Mouse (Mus musculus): ENCODE data around the gene Fuca1. TPM values are rescaled to one million over a fixed set of nuclear protein-coding genes. Genes with fewer than 3 reads are reported as not detected.

The Fuca1 gene
- polyA plus RNA-seq, 1 experiment from 2014 or later: 93.3 TPM

DNA sequence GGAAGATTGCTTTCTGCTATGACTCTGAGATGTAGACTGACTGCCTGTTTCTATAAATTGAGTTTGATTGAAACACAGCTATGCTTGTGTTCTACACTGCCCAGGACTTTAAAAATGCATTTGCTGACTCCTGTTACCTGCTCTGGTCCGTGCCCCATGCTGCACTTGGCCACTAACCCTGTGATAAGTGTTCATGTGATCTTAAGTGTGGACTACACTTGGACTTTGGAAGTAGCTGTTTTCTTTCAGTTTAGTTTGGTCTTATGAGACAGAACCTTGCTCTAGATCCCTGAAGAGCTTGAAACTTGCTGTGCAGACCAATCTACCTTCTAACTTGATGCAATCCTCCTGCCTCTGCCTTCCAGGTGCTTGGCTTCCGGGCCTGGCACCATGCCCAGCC is 3.9 kb downstream of the Fuca1 start:
- Histone ChIP-seq H3K36me3 (ENCODE audit: control insufficient read depth, insufficient read depth, low read length) (peaks cover 10% of the 10 kb centered on the region), H3K4me1 (ENCODE audit: control insufficient read depth, insufficient read depth, low read length) (no peaks in the 10 kb centered on the region; the same call in 1 of the 2 replicates), H3K4me2 (replicated peaks; ENCODE audit: low read depth, low read length) (no peak overlapping the region), H3K27ac (ENCODE audit: low read length) (no peak overlapping the region), H3K9me3 (ENCODE audit: control insufficient read depth, low read depth, low read length) (no peaks in the 10 kb centered on the region), H3K27me3 (ENCODE audit: control insufficient read depth, insufficient read depth, low read length) (no peaks in the 10 kb centered on the region), H3K4me3 (ENCODE audit: low read depth, low read length) (no peak overlapping the region), H3K9ac (replicated peaks; ENCODE audit: low read depth, low read length) (no peak overlapping the region)
- ATAC-seq (ENCODE audit: insufficient number of reproducible peaks, insufficient read depth, low FRiP score, low read depth): no peak
- 93% methylated on average over 2 of the region's 2 CpGs for WGBS

DNA sequence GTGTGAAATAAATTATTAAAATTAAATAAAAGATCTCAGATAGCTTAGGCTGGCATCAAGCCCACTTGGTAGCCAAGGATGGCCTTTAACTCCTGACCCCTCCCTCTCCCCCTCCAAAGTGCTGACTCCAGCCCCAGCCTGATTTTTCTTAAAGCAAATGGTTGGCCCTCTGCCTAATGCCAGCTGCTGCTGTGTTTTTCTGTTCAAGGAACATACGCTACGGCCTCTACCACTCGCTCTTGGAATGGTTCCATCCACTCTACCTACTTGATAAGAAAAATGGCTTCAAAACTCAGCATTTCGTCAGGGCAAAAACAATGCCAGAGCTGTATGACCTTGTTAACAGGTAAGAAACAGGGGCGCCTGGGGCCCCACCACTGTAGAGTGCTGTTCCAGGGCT is 4.8 kb downstream of the Fuca1 start:
- Histone ChIP-seq H3K27ac (ENCODE audit: low read length) (no peak overlapping the region), H3K4me1 (ENCODE audit: control insufficient read depth, insufficient read depth, low read length) (no peaks in the 10 kb centered on the region; the same call in 1 of the 2 replicates), H3K4me3 (ENCODE audit: low read depth, low read length) (no peak overlapping the region), H3K27me3 (ENCODE audit: control insufficient read depth, insufficient read depth, low read length) (no peaks in the 10 kb centered on the region), H3K9me3 (ENCODE audit: control insufficient read depth, low read depth, low read length) (no peaks in the 10 kb centered on the region), H3K9ac (replicated peaks; ENCODE audit: low read depth, low read length) (no peak overlapping the region), H3K36me3 (ENCODE audit: control insufficient read depth, insufficient read depth, low read length) (peaks cover 10% of the 10 kb centered on the region), H3K4me2 (replicated peaks; ENCODE audit: low read depth, low read length) (no peak overlapping the region)
- no peak for ATAC-seq (ENCODE audit: insufficient number of reproducible peaks, insufficient read depth, low FRiP score, low read depth)
- WGBS: 77% methylated on average over 5 of the region's 5 CpGs

DNA sequence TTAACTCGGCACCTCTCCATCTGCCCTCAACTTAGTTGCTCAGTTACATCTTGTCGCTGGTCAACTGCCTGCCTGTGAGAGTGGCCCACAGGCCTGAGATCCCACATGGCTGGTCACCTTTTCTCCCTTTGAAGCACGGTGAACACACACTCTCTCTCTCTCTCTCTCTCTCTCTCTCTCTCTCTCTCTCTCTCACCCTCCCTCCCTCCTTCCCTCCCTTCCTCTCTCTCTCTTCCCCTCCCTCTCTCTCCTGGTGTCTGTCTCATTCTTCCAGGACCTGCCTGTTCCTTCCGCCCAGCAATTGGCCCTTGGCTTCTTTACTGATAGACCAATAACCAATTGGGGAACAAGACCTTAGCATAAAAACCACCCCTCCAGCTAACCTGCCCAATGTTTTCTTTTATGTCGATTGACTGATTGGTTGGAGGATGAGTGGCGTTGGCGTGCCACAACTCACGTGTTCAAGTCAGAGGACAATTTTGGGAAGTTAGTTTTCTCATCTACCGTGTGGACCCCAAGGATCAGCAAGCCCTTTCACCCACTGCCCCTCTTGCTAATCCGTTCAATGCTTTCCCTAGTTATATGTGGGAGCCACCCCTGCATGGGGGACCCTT is 5.8 kb downstream of the Fuca1 start:
- no peaks in the 10 kb centered on the region for H3K27me3 ChIP-seq (ENCODE audit: control insufficient read depth, insufficient read depth, low read length)
- H3K36me3 ChIP-seq (ENCODE audit: control insufficient read depth, insufficient read depth, low read length): peaks cover 13% of the 10 kb centered on the region
- no peak overlapping the region for H3K9ac ChIP-seq (replicated peaks; ENCODE audit: low read depth, low read length)
- no peak overlapping the region for H3K4me2 ChIP-seq (replicated peaks; ENCODE audit: low read depth, low read length)
- H3K27ac ChIP-seq (ENCODE audit: low read length): no peak overlapping the region
- H3K9me3 ChIP-seq (ENCODE audit: control insufficient read depth, low read depth, low read length): no peaks in the 10 kb centered on the region
- H3K4me3 ChIP-seq (ENCODE audit: low read depth, low read length): no peak overlapping the region
- ATAC-seq (ENCODE audit: insufficient number of reproducible peaks, insufficient read depth, low FRiP score, low read depth): 0 out of 2 replicates have a peak, but pooled peaks have one; percentile 20
- 85% methylated on average over 10 of the region's 10 CpGs for WGBS
- H3K4me1 ChIP-seq (ENCODE audit: control insufficient read depth, insufficient read depth, low read length): no peaks in the 10 kb centered on the region; the same call in 1 of the 2 replicates

DNA sequence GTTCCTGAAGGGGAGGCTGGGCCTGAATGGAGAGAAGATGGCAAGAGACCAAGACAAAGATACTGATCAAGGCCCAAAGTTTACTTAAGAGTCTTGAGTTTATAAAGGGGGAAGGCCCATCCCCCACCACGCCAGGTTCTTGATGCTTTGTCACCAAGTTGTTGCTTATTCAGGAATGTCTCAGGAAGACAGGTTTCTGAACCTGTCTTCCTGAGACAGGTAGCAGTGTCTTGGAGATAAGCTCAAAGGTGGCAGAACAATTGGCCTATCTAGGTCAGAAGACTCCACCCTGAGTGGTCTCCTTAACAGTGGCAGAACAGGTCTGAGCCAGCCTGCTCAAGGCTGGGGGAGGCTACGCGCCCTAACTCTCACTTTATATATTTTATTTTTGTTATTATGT is 6.3 kb downstream of the Fuca1 start:
- H3K27me3 ChIP-seq (ENCODE audit: control insufficient read depth, insufficient read depth, low read length): no peaks in the 10 kb centered on the region
- H3K9ac ChIP-seq (replicated peaks; ENCODE audit: low read depth, low read length): no peak overlapping the region
- peaks cover 13% of the 10 kb centered on the region for H3K36me3 ChIP-seq (ENCODE audit: control insufficient read depth, insufficient read depth, low read length)
- no peak overlapping the region for H3K4me3 ChIP-seq (ENCODE audit: low read depth, low read length)
- no peaks in the 10 kb centered on the region; the same call in 1 of the 2 replicates for H3K4me1 ChIP-seq (ENCODE audit: control insufficient read depth, insufficient read depth, low read length)
- no peak for ATAC-seq (ENCODE audit: insufficient number of reproducible peaks, insufficient read depth, low FRiP score, low read depth)
- no peak overlapping the region for H3K27ac ChIP-seq (ENCODE audit: low read length)
- no peaks in the 10 kb centered on the region for H3K9me3 ChIP-seq (ENCODE audit: control insufficient read depth, low read depth, low read length)
- no peak overlapping the region for H3K4me2 ChIP-seq (replicated peaks; ENCODE audit: low read depth, low read length)
- WGBS: 88% methylated on average over 3 of the region's 3 CpGs

DNA sequence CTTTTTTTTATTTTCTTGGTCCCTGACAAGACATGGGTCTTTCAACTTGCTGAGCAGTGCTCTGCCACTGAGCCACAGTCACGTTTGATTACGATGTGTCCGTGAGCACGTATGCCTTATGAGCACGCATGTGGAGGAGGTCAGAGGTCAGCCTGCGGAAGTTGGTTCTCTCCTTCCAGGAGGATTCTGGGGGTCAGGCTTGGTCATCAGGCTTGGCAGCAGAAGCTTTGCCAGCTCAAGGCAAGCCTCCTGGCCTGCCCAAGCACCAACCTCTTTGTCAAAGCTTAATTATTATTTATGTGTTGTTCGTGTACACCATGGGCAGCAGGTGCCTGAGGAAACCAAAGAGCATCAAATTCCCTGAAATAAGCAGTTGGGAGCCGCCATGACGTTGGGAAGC is 7.8 kb downstream of the Fuca1 start:
- Histone ChIP-seq H3K27ac (ENCODE audit: low read length) (no peak overlapping the region), H3K36me3 (ENCODE audit: control insufficient read depth, insufficient read depth, low read length) (peaks cover 13% of the 10 kb centered on the region), H3K9ac (replicated peaks; ENCODE audit: low read depth, low read length) (no peak overlapping the region), H3K4me3 (ENCODE audit: low read depth, low read length) (no peak overlapping the region), H3K9me3 (ENCODE audit: control insufficient read depth, low read depth, low read length) (no peaks in the 10 kb centered on the region), H3K27me3 (ENCODE audit: control insufficient read depth, insufficient read depth, low read length) (no peaks in the 10 kb centered on the region), H3K4me2 (replicated peaks; ENCODE audit: low read depth, low read length) (no peak overlapping the region), H3K4me1 (ENCODE audit: control insufficient read depth, insufficient read depth, low read length) (no peaks in the 10 kb centered on the region)
- WGBS: 81% methylated on average over 9 of the region's 9 CpGs
- no peak for ATAC-seq (ENCODE audit: insufficient number of reproducible peaks, insufficient read depth, low FRiP score, low read depth)

DNA sequence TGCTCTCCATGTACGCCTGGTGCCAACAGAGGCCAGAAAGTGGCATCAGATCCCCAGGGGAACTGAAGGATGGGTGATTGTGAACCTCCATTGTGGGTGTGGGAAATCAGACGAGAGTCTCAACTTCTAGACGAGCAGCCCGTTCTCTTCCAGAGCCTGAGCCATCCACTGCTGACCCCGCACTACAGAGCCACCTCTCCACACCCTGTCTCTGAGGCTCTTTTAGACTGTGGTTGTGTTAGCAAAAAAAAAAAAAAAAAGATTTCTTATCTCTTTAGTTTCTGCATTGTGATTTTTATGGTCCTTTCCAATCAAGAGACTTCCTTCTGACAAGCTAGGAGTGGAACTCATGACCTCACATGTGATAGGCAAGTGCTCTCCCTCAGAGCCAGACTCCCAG is 8.9 kb downstream of the Fuca1 start:
- no peaks in the 10 kb centered on the region for H3K9me3 ChIP-seq (ENCODE audit: control insufficient read depth, low read depth, low read length)
- 87% methylated on average over 5 of the region's 5 CpGs for WGBS
- H3K4me2 ChIP-seq (replicated peaks; ENCODE audit: low read depth, low read length): no peak overlapping the region
- H3K4me1 ChIP-seq (ENCODE audit: control insufficient read depth, insufficient read depth, low read length): no peaks in the 10 kb centered on the region
- peaks cover 7% of the 10 kb centered on the region for H3K36me3 ChIP-seq (ENCODE audit: control insufficient read depth, insufficient read depth, low read length)
- no peak overlapping the region for H3K9ac ChIP-seq (replicated peaks; ENCODE audit: low read depth, low read length)
- ATAC-seq (ENCODE audit: insufficient number of reproducible peaks, insufficient read depth, low FRiP score, low read depth): no peak
- H3K27ac ChIP-seq (ENCODE audit: low read length): no peak overlapping the region
- no peaks in the 10 kb centered on the region for H3K27me3 ChIP-seq (ENCODE audit: control insufficient read depth, insufficient read depth, low read length)
- no peak overlapping the region for H3K4me3 ChIP-seq (ENCODE audit: low read depth, low read length)

DNA sequence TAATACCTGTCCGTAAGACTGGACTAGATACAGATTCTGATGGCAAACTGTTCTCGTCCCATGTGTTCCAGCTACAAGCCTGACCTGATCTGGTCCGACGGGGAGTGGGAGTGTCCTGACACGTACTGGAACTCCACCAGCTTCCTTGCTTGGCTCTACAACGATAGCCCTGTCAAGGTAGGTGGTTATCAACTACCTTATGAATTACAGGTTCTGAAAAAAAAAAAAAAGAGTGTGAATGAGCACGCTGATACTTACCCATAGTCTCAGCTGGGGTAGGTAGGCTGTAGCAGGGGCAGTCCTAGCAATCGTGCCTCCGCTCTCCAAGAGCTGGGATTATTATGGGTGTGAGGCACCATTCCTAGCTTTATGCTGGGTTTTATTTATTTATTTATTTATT is 9.3 kb downstream of the Fuca1 start:
- no peaks in the 10 kb centered on the region for H3K9me3 ChIP-seq (ENCODE audit: control insufficient read depth, low read depth, low read length)
- ATAC-seq (ENCODE audit: insufficient number of reproducible peaks, insufficient read depth, low FRiP score, low read depth): no peak

DNA sequence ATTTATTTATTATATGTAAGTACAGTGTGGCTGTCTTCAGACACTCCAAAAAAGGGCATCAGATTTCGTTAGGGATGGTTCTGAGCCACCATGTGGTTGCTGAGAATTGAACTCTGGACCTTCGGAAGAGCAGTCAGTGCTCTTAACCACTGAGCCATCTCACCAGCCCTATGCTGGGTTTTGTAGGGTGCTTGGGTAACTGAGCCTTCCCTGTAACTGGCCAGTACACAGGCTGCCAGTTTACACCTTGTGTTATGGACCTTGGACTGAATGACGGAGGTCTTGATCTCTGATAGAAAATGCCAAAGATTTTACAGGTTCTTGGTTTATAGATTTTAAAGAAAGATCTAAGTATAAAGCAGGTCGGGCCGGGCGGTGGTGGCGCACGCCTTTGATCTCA is 9.7 kb downstream of the Fuca1 start:
- H3K9ac ChIP-seq (replicated peaks; ENCODE audit: low read depth, low read length): no peak overlapping the region
- WGBS: 93% methylated on average over 8 of the region's 8 CpGs
- H3K4me2 ChIP-seq (replicated peaks; ENCODE audit: low read depth, low read length): no peak overlapping the region
- peaks cover 7% of the 10 kb centered on the region for H3K36me3 ChIP-seq (ENCODE audit: control insufficient read depth, insufficient read depth, low read length)
- ATAC-seq (ENCODE audit: insufficient number of reproducible peaks, insufficient read depth, low FRiP score, low read depth): no peak
- H3K9me3 ChIP-seq (ENCODE audit: control insufficient read depth, low read depth, low read length): no peaks in the 10 kb centered on the region
- no peaks in the 10 kb centered on the region for H3K27me3 ChIP-seq (ENCODE audit: control insufficient read depth, insufficient read depth, low read length)
- no peak overlapping the region for H3K4me3 ChIP-seq (ENCODE audit: low read depth, low read length)
- no peak overlapping the region for H3K27ac ChIP-seq (ENCODE audit: low read length)
- H3K4me1 ChIP-seq (ENCODE audit: control insufficient read depth, insufficient read depth, low read length): no peaks in the 10 kb centered on the region

More for the DNA sequence above, 9.3 kb downstream of the Fuca1 start:
- Histone ChIP-seq H3K4me1 (ENCODE audit: control insufficient read depth, insufficient read depth, low read length) (no peaks in the 10 kb centered on the region), H3K4me3 (ENCODE audit: low read depth, low read length) (no peak overlapping the region), H3K27ac (ENCODE audit: low read length) (no peak overlapping the region), H3K36me3 (ENCODE audit: control insufficient read depth, insufficient read depth, low read length) (peaks cover 7% of the 10 kb centered on the region), H3K27me3 (ENCODE audit: control insufficient read depth, insufficient read depth, low read length) (no peaks in the 10 kb centered on the region), H3K9ac (replicated peaks; ENCODE audit: low read depth, low read length) (no peak overlapping the region), H3K4me2 (replicated peaks; ENCODE audit: low read depth, low read length) (no peak overlapping the region)
- 81% methylated on average over 9 of the region's 9 CpGs for WGBS

DNA sequence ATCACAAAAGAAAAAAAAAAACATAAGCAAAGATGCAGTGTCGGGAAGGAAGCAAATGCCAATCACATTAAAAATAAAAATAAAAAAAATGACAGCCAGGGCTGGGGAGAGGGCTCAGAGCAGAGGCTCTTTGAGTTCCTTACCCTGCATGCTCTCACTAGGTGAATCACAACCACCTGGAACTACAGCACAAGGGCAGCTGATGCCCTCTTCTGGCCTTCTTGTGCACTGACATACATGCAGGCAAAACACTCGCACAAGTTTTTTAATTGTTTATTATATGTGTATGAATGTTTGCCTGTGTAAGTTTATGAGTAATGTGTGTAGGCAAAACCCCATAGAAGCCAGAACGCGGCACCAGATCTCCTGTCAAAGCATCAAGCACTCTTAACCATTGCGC is 11.3 kb downstream of the Fuca1 start:
- Histone ChIP-seq H3K4me1 (ENCODE audit: control insufficient read depth, insufficient read depth, low read length) (no peaks in the 10 kb centered on the region), H3K9me3 (ENCODE audit: control insufficient read depth, low read depth, low read length) (no peaks in the 10 kb centered on the region), H3K9ac (replicated peaks; ENCODE audit: low read depth, low read length) (no peak overlapping the region), H3K4me3 (ENCODE audit: low read depth, low read length) (no peak overlapping the region), H3K27ac (ENCODE audit: low read length) (no peak overlapping the region), H3K36me3 (ENCODE audit: control insufficient read depth, insufficient read depth, low read length) (peaks cover 3% of the 10 kb centered on the region), H3K4me2 (replicated peaks; ENCODE audit: low read depth, low read length) (no peak overlapping the region), H3K27me3 (ENCODE audit: control insufficient read depth, insufficient read depth, low read length) (no peaks in the 10 kb centered on the region)
- no peak for ATAC-seq (ENCODE audit: insufficient number of reproducible peaks, insufficient read depth, low FRiP score, low read depth)
- WGBS: 65% methylated on average over 5 of the region's 5 CpGs

Data from stomach, embryonic 14.5 days (tissue).